Mouse (Mus musculus) forebrain, postnatal 0 days (tissue): ENCODE results near the gene Psmc4. TPM values are rescaled to one million over a fixed set of nuclear protein-coding genes. Genes with fewer than 3 reads are reported as not detected.

ENCODE experiments used
- ATAC-seq: fragments of 200-750 bp; cut with Nextera tagmentation; 2 replicates; pipeline ENCODE4 v1.8.0; 2017; ENCODE audit warnings: mild to moderate bottlenecking, moderate library complexity
- DNase-seq: peaks from one replicate; pipeline ENCODE4 v3.0.0-alpha.2; 2015
- H3K27ac ChIP-seq: fragments of 300-500 bp; sonication (generic); 2 replicates; pipeline ENCODE4 v1.5.1; 2014; ENCODE audit warnings: low read depth, mild to moderate bottlenecking, antibody characterized with exemption, low read length, moderate library complexity, mixed read lengths
- H3K27me3 ChIP-seq: fragments of 300-500 bp; sonication (generic); 2 replicates; pipeline ENCODE4 v1.6.1; 2014; ENCODE audit warnings: mild to moderate bottlenecking, low read length, mixed read lengths; ENCODE audit not compliant: insufficient read depth
- H3K36me3 ChIP-seq: fragments of 300-500 bp; sonication (generic); 2 replicates; pipeline ENCODE4 v1.6.1; 2014; ENCODE audit warnings: mild to moderate bottlenecking, moderate library complexity; ENCODE audit not compliant: insufficient read depth
- H3K4me1 ChIP-seq: fragments of 300-500 bp; sonication (generic); 2 replicates; pipeline ENCODE4 v1.6.1; 2014; ENCODE audit warnings: antibody characterized with exemption; ENCODE audit not compliant: insufficient read depth
- H3K4me2 ChIP-seq: fragments of 300-500 bp; sonication (generic); 2 replicates; pipeline ENCODE4 v1.6.1; 2014; ENCODE audit warnings: low read depth, mild to moderate bottlenecking, moderate library complexity
- H3K4me3 ChIP-seq: fragments of 300-500 bp; sonication (generic); 2 replicates; pipeline ENCODE4 v1.5.1; 2014; ENCODE audit warnings: low read depth, low read length, mixed read lengths
- H3K9ac ChIP-seq: fragments of 300-500 bp; sonication (generic); 2 replicates; pipeline ENCODE4 v1.6.1; 2014; ENCODE audit warnings: mild to moderate bottlenecking
- H3K9me3 ChIP-seq: fragments of 300-500 bp; sonication (generic); 2 replicates; pipeline ENCODE4 v1.6.1; 2016; ENCODE audit warnings: low read length
- CTCF ChIP-seq: sonication (generic); IDR thresholded peaks from 2 replicates; pipeline ENCODE4 v1.5.1; 2016; ENCODE audit warnings: antibody characterized with exemption, control low read depth, low read depth
- WGBS: fragments of 180-500 bp; shearing (Covaris S2); extraction: QIAGEN DNeasy Blood & Tissue Kit; methylation state at CpG from one replicate; pipeline ENCODE4 v1.1.7; 2014; 5-methylcytosine and 5-hydroxymethylcytosine counted together
- polyA plus RNA-seq: library from polyadenylated mRNA; unstranded; fragments of >200 nt; fragmentation: Nextera tagmentation; extraction: Ambion mirVana; gene quantifications from 2 replicates; pipeline ENCODE4 v1.2.1, GENCODE M21; 2015
- total RNA-seq: library from RNA; depleted of rRNA; stranded (reverse); fragments of >200 nt; gene quantifications from 2 replicates; pipeline ENCODE4 v1.2.3, GENCODE M21; 2014

Psmc4 gene
- total and polyA plus RNA-seq, 2 experiments from 2014 or later: 200 to 268 TPM

GRCm38 (mm10) chr7:28069546-28070172, 19.8 kb upstream of the Psmc4 start:
- H3K4me2 ChIP-seq: no peak overlapping the region
- ATAC-seq: no peak
- no peak overlapping the region for H3K9ac ChIP-seq
- H3K27ac ChIP-seq: no peak overlapping the region
- no peaks in the 10 kb centered on the region for H3K27me3 ChIP-seq
- H3K9me3 ChIP-seq: no peaks in the 10 kb centered on the region
- DNase-seq: no peak
- no peaks in the 10 kb centered on the region for H3K4me1 ChIP-seq
- no peak for TF ChIP-seq CTCF
- no peaks in the 10 kb centered on the region for H3K36me3 ChIP-seq
- WGBS: 44% methylated on average over 3 of the region's 3 CpGs
- no peak overlapping the region for H3K4me3 ChIP-seq

GRCm38 (mm10) chr7:28068661-28069060, 18.8 kb upstream of the Psmc4 start:
- Histone ChIP-seq H3K36me3 (no peaks in the 10 kb centered on the region), H3K27ac (no peak overlapping the region), H3K4me2 (no peak overlapping the region), H3K9me3 (no peaks in the 10 kb centered on the region), H3K4me1 (no peaks in the 10 kb centered on the region), H3K4me3 (no peak overlapping the region), H3K9ac (no peak overlapping the region), H3K27me3 (no peaks in the 10 kb centered on the region)
- no peak for TF ChIP-seq CTCF
- DNase-seq (no peak), ATAC-seq (no peak)
- 83% methylated on average over 3 of the region's 3 CpGs for WGBS

GRCm38 (mm10) chr7:28059972-28060371, 10.1 kb upstream of the Psmc4 start:
- 83% methylated on average over 1 of the region's 1 CpGs for WGBS
- no peaks in the 10 kb centered on the region for H3K27me3 ChIP-seq
- ATAC-seq (no peak), DNase-seq (no peak)
- no peaks in the 10 kb centered on the region for H3K9me3 ChIP-seq
- H3K4me3 ChIP-seq: no peak overlapping the region
- H3K9ac ChIP-seq: no peak overlapping the region
- no peaks in the 10 kb centered on the region for H3K4me1 ChIP-seq
- no peak overlapping the region for H3K4me2 ChIP-seq
- TF ChIP-seq CTCF: no peak
- no peak overlapping the region for H3K27ac ChIP-seq
- no peaks in the 10 kb centered on the region for H3K36me3 ChIP-seq

GRCm38 (mm10) chr7:28053046-28053930, 3.4 kb upstream of the Psmc4 start:
- 85% methylated on average over 6 of the region's 6 CpGs for WGBS
- Histone ChIP-seq H3K9ac (no peak overlapping the region), H3K36me3 (peaks cover 5% of the 10 kb centered on the region; the same call in 1 of the 2 replicates), H3K4me3 (no peak overlapping the region), H3K4me1 (peaks cover 8% of the 10 kb centered on the region; the same call in 1 of the 2 replicates), H3K27me3 (no peaks in the 10 kb centered on the region), H3K9me3 (no peaks in the 10 kb centered on the region), H3K27ac (no peak overlapping the region), H3K4me2 (no peak overlapping the region)
- ATAC-seq (no peak), DNase-seq (no peak)
- no peak for TF ChIP-seq CTCF

- H3K4me1 ChIP-seq: peaks cover 8% of the 10 kb centered on the region; the same call in 1 of the 2 replicates
- no peaks in the 10 kb centered on the region for H3K27me3 ChIP-seq
- no peak overlapping the region for H3K9ac ChIP-seq
- no peak overlapping the region for H3K27ac ChIP-seq
- H3K4me2 ChIP-seq: peak overlapping the region; percentile 38
- no peaks in the 10 kb centered on the region for H3K9me3 ChIP-seq
- no peak for DNase-seq
- no peak for ATAC-seq
- H3K4me3 ChIP-seq: no peak overlapping the region; the same call in 1 of the 2 replicates
- no peak for TF ChIP-seq CTCF
- 61% methylated on average over 17 of the region's 17 CpGs for WGBS
- H3K36me3 ChIP-seq: peaks cover 32% of the 10 kb centered on the region
Observed at GRCm38 (mm10) chr7:28050584-28050983, 683 bp upstream of the Psmc4 start.

GRCm38 (mm10) chr7:28044524-28044923, 5.4 kb downstream of the Psmc4 start:
- WGBS: 82% methylated on average over 4 of the region's 4 CpGs
- peaks cover 84% of the 10 kb centered on the region for H3K36me3 ChIP-seq
- no peak for ATAC-seq

GRCm38 (mm10) chr7:28014445-28014810, 35.5 kb downstream of the Psmc4 start:
- H3K9ac ChIP-seq: peak overlapping the region; percentile 64
- H3K4me3 ChIP-seq: peak overlapping the region; percentile 56
- peak; percentile 14; the same call in 1 of the 2 replicates for ATAC-seq
- 20% methylated on average over 7 of the region's 7 CpGs for WGBS
- H3K27ac ChIP-seq: no peak overlapping the region
- TF ChIP-seq CTCF: no peak
- peak overlapping the region; percentile 60 for H3K4me2 ChIP-seq
- no peaks in the 10 kb centered on the region; the same call in 1 of the 2 replicates for H3K36me3 ChIP-seq
- no peaks in the 10 kb centered on the region for H3K4me1 ChIP-seq
- H3K27me3 ChIP-seq: no peaks in the 10 kb centered on the region
- no peak for DNase-seq
- H3K9me3 ChIP-seq: no peaks in the 10 kb centered on the region

More at GRCm38 (mm10) chr7:28044524-28044923, 5.4 kb downstream of the Psmc4 start:
- Histone ChIP-seq H3K27ac (no peak overlapping the region), H3K4me1 (peaks cover 8% of the 10 kb centered on the region; the same call in 1 of the 2 replicates), H3K27me3 (no peaks in the 10 kb centered on the region), H3K4me3 (no peak overlapping the region), H3K9ac (no peak overlapping the region), H3K4me2 (no peak overlapping the region), H3K9me3 (no peaks in the 10 kb centered on the region)
- DNase-seq: no peak
- no peak for TF ChIP-seq CTCF
